Mouse (Mus musculus) duodenum, adult 2 months (tissue): ENCODE measurements around the gene Ltf. TPM values are rescaled to one million over a fixed set of nuclear protein-coding genes. Genes with fewer than 3 reads are reported as not detected.

Experiments
- polyA plus RNA-seq: library from polyadenylated mRNA; depleted of rRNA; stranded (reverse); fragments of >200 nt; gene quantifications from 2 replicates; pipeline ENCODE4 v1.2.3, GENCODE M21; 2012; ENCODE audit warnings: low replicate concordance; rRNA removed

Gene Ltf
- polyA plus RNA-seq, result 0.33 and 3.0 TPM in 2 replicates

DNA sequence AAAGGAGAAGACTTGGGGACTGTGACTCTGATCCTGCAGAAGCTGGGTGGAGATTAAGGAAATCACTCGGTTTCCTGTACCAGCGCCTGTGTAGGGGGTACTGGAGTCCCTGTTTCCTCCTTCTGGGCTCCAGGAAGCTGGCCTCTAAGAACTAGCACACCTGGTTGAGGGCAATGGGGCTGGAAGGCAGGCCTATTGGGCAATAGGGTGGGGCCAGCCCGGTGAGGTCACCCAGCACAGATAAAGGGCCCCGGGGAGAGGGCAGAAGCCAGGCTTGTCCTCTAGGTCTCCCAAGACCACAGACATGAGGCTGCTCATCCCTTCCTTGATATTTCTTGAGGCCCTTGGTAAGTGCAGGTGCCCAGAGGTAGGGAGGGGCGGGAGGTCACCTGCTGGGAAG is at the start of gene Ltf:
Ltf (plus strand) TSS at position 250 of the 400 bp plus-strand sequence.

GRCm38 (mm10) chr9:110990204-110990603 is 28.9 kb upstream of the Ltf start, which contains the start of gene Rtp3:
TSS of gene Rtp3 (minus strand) at chr9:110990583.

DNA sequence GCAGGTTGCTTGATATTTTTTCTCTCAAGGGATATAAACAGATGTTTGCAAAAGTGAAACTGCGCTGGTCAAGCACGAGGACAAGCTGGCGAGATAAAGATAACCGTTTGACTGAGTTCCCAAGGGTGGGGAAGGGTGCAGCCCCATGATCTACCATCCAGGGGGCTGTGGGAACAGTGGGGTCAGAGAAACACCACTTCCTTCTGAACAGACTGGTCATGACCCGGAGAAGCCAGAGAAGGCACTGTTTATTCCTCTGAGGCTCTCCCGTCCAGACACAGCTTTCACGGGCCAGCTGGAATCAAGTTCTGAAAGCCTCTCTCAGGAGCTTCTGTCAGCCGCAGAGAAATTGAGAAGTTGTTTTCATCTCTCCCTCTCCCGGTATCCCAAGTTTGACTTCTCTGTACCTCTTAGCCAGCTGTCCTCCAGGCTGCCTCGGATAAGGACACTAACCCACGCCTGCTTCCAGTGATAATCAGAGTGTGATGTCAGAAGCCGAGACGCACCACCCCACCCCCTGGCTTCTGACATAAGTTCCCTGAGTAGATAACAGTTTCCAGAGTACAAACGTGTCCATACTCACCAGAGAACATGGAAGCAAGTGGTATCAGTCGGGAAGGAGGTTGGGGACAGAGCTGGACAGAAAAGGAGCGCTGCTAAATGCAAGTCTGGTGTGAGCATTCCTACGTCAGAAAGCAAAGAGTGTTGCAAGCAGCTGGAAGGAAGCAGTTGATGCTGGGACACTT is 37.9 kb downstream of the Ltf start, which contains the start of gene Ccrl2:
Ccrl2 (minus strand) TSS at position 722 of the 746 bp plus-strand sequence.

Other genes with a start within 250 kb of the Ltf start
- not detected in 2 replicates for gene Prss42, start 221.1 kb upstream of the Ltf start, polyA plus RNA-seq
- gene Prss44, start 205.3 kb upstream of the Ltf start, polyA plus RNA-seq, result not detected in 2 replicates
- not detected in 2 replicates for gene Prss43, start 192.6 kb upstream of the Ltf start, polyA plus RNA-seq
- not detected in 2 replicates for gene Prss45, start 184.7 kb upstream of the Ltf start, polyA plus RNA-seq
- not detected in 2 replicates for gene Prss46, start 174.8 kb upstream of the Ltf start, polyA plus RNA-seq
- gene Prss50, start 161.3 kb upstream of the Ltf start, polyA plus RNA-seq, result 0.18 TPM in 1 of 2 replicates, not detected in the other
- 10.9 and 41.2 TPM in 2 replicates for gene Als2cl, start 139.4 kb upstream of the Ltf start, polyA plus RNA-seq
- 1.4 and 3.2 TPM in 2 replicates for gene Tmie, start 139.2 kb upstream of the Ltf start, polyA plus RNA-seq
- not detected in 2 replicates for gene Fam240a, start 102.4 kb upstream of the Ltf start, polyA plus RNA-seq
- gene Tdgf1, start 73.1 kb upstream of the Ltf start, polyA plus RNA-seq, result not detected in 2 replicates
- 0.23 TPM in 1 of 2 replicates, not detected in the other for gene Lrrc2, start 67.7 kb upstream of the Ltf start, polyA plus RNA-seq
- 1.1 and 2.0 TPM in 2 replicates for gene Rtp3, start 28.7 kb upstream of the Ltf start, polyA plus RNA-seq
- 2.1 and 2.9 TPM in 2 replicates for gene Ccrl2, start 38.2 kb downstream of the Ltf start, polyA plus RNA-seq
- 8.3 and 10.2 TPM in 2 replicates for gene Lrrfip2, start 98.3 kb downstream of the Ltf start, polyA plus RNA-seq